Mouse (Mus musculus) stomach, postnatal 0 days (tissue): Measurements from ENCODE around the gene Fdxr. TPM values are rescaled to one million over a fixed set of nuclear protein-coding genes. Genes with fewer than 3 reads are reported as not detected.

Source experiments
- ATAC-seq: fragments of 200-750 bp; cut with Nextera tagmentation; 2 replicates; pipeline ENCODE4 v1.8.0; 2017; ENCODE audit not compliant: low FRiP score, low TSS enrichment
- DNase-seq: peaks from one replicate; pipeline ENCODE4 v3.0.0-alpha.2; 2016; ENCODE audit warnings: low spot score
- H3K27ac ChIP-seq: fragments of 300-500 bp; sonication (generic); replicated peaks from 2 replicates; pipeline ENCODE4 v1.5.1; 2014; ENCODE audit warnings: mild to moderate bottlenecking, control low read depth
- H3K27me3 ChIP-seq: fragments of 300-500 bp; sonication (generic); 2 replicates; pipeline ENCODE4 v1.6.1; 2014; ENCODE audit warnings: low read length; ENCODE audit not compliant: control insufficient read depth, insufficient read depth
- H3K36me3 ChIP-seq: fragments of 300-500 bp; sonication (generic); 2 replicates; pipeline ENCODE4 v1.6.1; 2014; ENCODE audit warnings: low read length, mixed read lengths; ENCODE audit not compliant: control insufficient read depth, insufficient read depth
- H3K4me1 ChIP-seq: fragments of 300-500 bp; sonication (generic); replicated peaks from 2 replicates; pipeline ENCODE4 v1.6.1; 2014; ENCODE audit warnings: antibody characterized with exemption; ENCODE audit not compliant: control insufficient read depth, insufficient read depth
- H3K4me2 ChIP-seq: fragments of 300-500 bp; sonication (generic); replicated peaks from 2 replicates; pipeline ENCODE4 v1.6.1; 2014; ENCODE audit warnings: low read depth, mild to moderate bottlenecking, control low read depth, moderate library complexity
- H3K4me3 ChIP-seq: fragments of 300-500 bp; sonication (generic); 2 replicates; pipeline ENCODE4 v1.5.1; 2014; ENCODE audit warnings: low read depth, low read length, control low read depth
- H3K9ac ChIP-seq: fragments of 300-500 bp; sonication (generic); 2 replicates; pipeline ENCODE4 v1.6.1; 2014; ENCODE audit warnings: mild to moderate bottlenecking, low read length, control low read depth, mixed read lengths
- H3K9me3 ChIP-seq: fragments of 300-500 bp; sonication (generic); 2 replicates; pipeline ENCODE4 v1.6.1; 2016; ENCODE audit warnings: low read length; ENCODE audit not compliant: control insufficient read depth
- CTCF ChIP-seq: IDR thresholded peaks from 2 replicates; pipeline ENCODE4 v1.5.1; 2016; ENCODE audit warnings: antibody characterized with exemption, low read depth, mild to moderate bottlenecking, moderate library complexity
- EP300 ChIP-seq: optimal IDR thresholded peaks from 2 replicates; pipeline ENCODE3; 2016; ENCODE audit warnings: antibody characterized with exemption
- WGBS: fragments of 180-500 bp; shearing (Covaris S2); extraction: QIAGEN DNeasy Blood & Tissue Kit; methylation state at CpG from one replicate; pipeline ENCODE4 v1.1.7; 2014; 5-methylcytosine and 5-hydroxymethylcytosine counted together
- polyA plus RNA-seq: library from polyadenylated mRNA; unstranded; fragments of >200 nt; fragmentation: Nextera tagmentation; extraction: Ambion mirVana; gene quantifications from 2 replicates; pipeline ENCODE4 v1.2.1, GENCODE M21; 2015

Gene Fdxr
- polyA plus RNA-seq, 1 experiment from 2014 or later, result 6.7 TPM

GRCm38 (mm10) chr11:115317204-115317603 lies 40.4 kb upstream of the Fdxr start:
- Histone ChIP-seq H3K36me3 (no peaks in the 10 kb centered on the region), H3K9me3 (no peaks in the 10 kb centered on the region), H3K27ac (no peak overlapping the region), H3K4me1 (no peaks in the 10 kb centered on the region), H3K4me2 (no peak overlapping the region), H3K9ac (no peak overlapping the region), H3K4me3 (no peak overlapping the region), H3K27me3 (peaks cover 32% of the 10 kb centered on the region; the same call in 1 of the 2 replicates)
- no peak for TF ChIP-seq EP300
- TF ChIP-seq CTCF, result no peak
- 54% methylated on average over 7 of the region's 7 CpGs for WGBS
- no peak for ATAC-seq
- no peak for DNase-seq

GRCm38 (mm10) chr11:115314249-115314648 lies 37.4 kb upstream of the Fdxr start:
- Histone ChIP-seq H3K4me2 (no peak overlapping the region), H3K27me3 (peaks cover 15% of the 10 kb centered on the region; the same call in 1 of the 2 replicates), H3K4me3 (no peak overlapping the region), H3K9ac (no peak overlapping the region), H3K36me3 (no peaks in the 10 kb centered on the region), H3K4me1 (no peaks in the 10 kb centered on the region), H3K9me3 (no peaks in the 10 kb centered on the region), H3K27ac (no peak overlapping the region)
- DNase-seq (no peak), ATAC-seq (no peak)
- TF ChIP-seq EP300, result no peak
- TF ChIP-seq CTCF, result peak; percentile 65
- WGBS, result 26% methylated on average over 2 of the region's 2 CpGs

- TF ChIP-seq EP300 (no peak), CTCF (no peak)
- Histone ChIP-seq H3K9ac (no peak overlapping the region), H3K4me3 (no peak overlapping the region), H3K27ac (no peak overlapping the region), H3K27me3 (no peaks in the 10 kb centered on the region), H3K9me3 (no peaks in the 10 kb centered on the region), H3K4me2 (no peak overlapping the region), H3K4me1 (no peaks in the 10 kb centered on the region), H3K36me3 (no peaks in the 10 kb centered on the region)
- DNase-seq, result no peak
- 50% methylated on average over 1 of the region's 1 CpGs for WGBS
- no peak for ATAC-seq
These were observed 31.9 kb upstream of the Fdxr start for GRCm38 (mm10) chr11:115308781-115309180.

- H3K4me2 ChIP-seq, result no peak within 1 kb of the TSS
- TF ChIP-seq CTCF, result no peak
- TF ChIP-seq EP300, result no peak
- no peak within 1 kb of the TSS for H3K4me3 ChIP-seq
- H3K4me1 ChIP-seq, result no peaks in the 10 kb centered on the region
- ATAC-seq, result no peak
- no peaks in the 10 kb centered on the region for H3K36me3 ChIP-seq
- no peak within 1 kb of the TSS for H3K9ac ChIP-seq
- DNase-seq, result no peak
- no peaks in the 10 kb centered on the region for H3K9me3 ChIP-seq
- no peak within 1 kb of the TSS for H3K27ac ChIP-seq
- WGBS, result 33% methylated on average over 8 of the region's 8 CpGs
- H3K27me3 ChIP-seq, result no peaks in the 10 kb centered on the region
These were observed 30.0 kb upstream of the Fdxr start, which contains the start of gene Otop2 for GRCm38 (mm10) chr11:115306863-115307262. TSS of gene Otop2 (plus strand) at chr11:115307163.

GRCm38 (mm10) chr11:115303167-115303566 lies 26.3 kb upstream of the Fdxr start:
- no peaks in the 10 kb centered on the region for H3K9me3 ChIP-seq
- ATAC-seq (no peak), DNase-seq (no peak)
- TF ChIP-seq EP300 (no peak), CTCF (no peak)
- no peak overlapping the region for H3K4me3 ChIP-seq
- H3K4me1 ChIP-seq, result no peaks in the 10 kb centered on the region
- no peaks in the 10 kb centered on the region for H3K27me3 ChIP-seq
- H3K27ac ChIP-seq, result no peak overlapping the region
- no peak overlapping the region for H3K4me2 ChIP-seq
- H3K36me3 ChIP-seq, result no peaks in the 10 kb centered on the region
- H3K9ac ChIP-seq, result no peak overlapping the region
- WGBS, result 30% methylated on average over 8 of the region's 8 CpGs

GRCm38 (mm10) chr11:115301351-115301750 lies 24.5 kb upstream of the Fdxr start:
- H3K9me3 ChIP-seq, result no peaks in the 10 kb centered on the region
- no peak for ATAC-seq
- H3K4me1 ChIP-seq, result peaks cover 3% of the 10 kb centered on the region; the same call in 1 of the 2 replicates
- no peak overlapping the region for H3K4me3 ChIP-seq
- WGBS, result 70% methylated on average over 2 of the region's 2 CpGs
- H3K4me2 ChIP-seq, result no peak overlapping the region
- H3K36me3 ChIP-seq, result no peaks in the 10 kb centered on the region
- TF ChIP-seq CTCF (no peak), EP300 (no peak)
- no peak overlapping the region for H3K27ac ChIP-seq
- H3K9ac ChIP-seq, result no peak overlapping the region
- DNase-seq, result no peak
- no peaks in the 10 kb centered on the region for H3K27me3 ChIP-seq
